Mouse (Mus musculus) bone marrow, adult 2 months (tissue): ENCODE data around the gene Spns2. TPM values are rescaled to one million over a fixed set of nuclear protein-coding genes. Genes with fewer than 3 reads are reported as not detected.
A peak's percentile ranks its signal among the peaks of the same experiment; 100 is the strongest.

ENCODE experiments used
- H3K27ac ChIP-seq: fragments of 200-500 bp; 2 replicates; pipeline ENCODE4 v1.5.1; 2012; ENCODE audit warnings: low read depth, mild to moderate bottlenecking, control low read depth, inconsistent platforms, low read length; ENCODE audit not compliant: control insufficient read depth, poor library complexity, insufficient read depth
- H3K4me1 ChIP-seq: fragments of 200-500 bp; 2 replicates; pipeline ENCODE4 v1.6.1; 2011; ENCODE audit warnings: low read length; ENCODE audit not compliant: control insufficient read depth, insufficient read depth
- H3K4me3 ChIP-seq: fragments of 200-500 bp; replicated peaks from 2 replicates; pipeline ENCODE3; 2011; ENCODE audit warnings: mild to moderate bottlenecking, low read depth, low read length, control low read depth; ENCODE audit not compliant: control insufficient read depth
- CTCF ChIP-seq: fragments of 200-500 bp; IDR thresholded peaks from 2 replicates; pipeline ENCODE4 v1.5.1; 2011; ENCODE audit warnings: low read length, control low read depth; ENCODE audit not compliant: control insufficient read depth, insufficient read depth
- POLR2A ChIP-seq: fragments of 200-500 bp; IDR thresholded peaks from 2 replicates; pipeline ENCODE4 v1.6.1; 2011; ENCODE audit warnings: low read depth, mild to moderate bottlenecking, control low read depth, low read length, borderline replicate concordance; ENCODE audit not compliant: control insufficient read depth
- WGBS: fragments of 180-500 bp; shearing (Covaris S2); methylation state at CpG from one replicate; pipeline ENCODE4 v1.1.7; 2018; 5-methylcytosine and 5-hydroxymethylcytosine counted together
- polyA plus RNA-seq: library from polyadenylated mRNA; stranded (reverse); fragments of >200 nt; gene quantifications from 2 replicates; pipeline ENCODE4 v1.2.4, GENCODE M21; 2011; ENCODE audit warnings: low replicate concordance; ENCODE audit not compliant: missing spikeins, insufficient read depth, insufficient read length

Gene Spns2
- 6.3 and 10.7 TPM in 2 replicates for polyA plus RNA-seq

- H3K27ac ChIP-seq = no peak within 1 kb of the TSS
- peak within 1 kb of the TSS; percentile 58 for H3K4me3 ChIP-seq
- TF ChIP-seq POLR2A = peak; percentile 53; the same call in 1 of the 2 replicates
- peak; percentile 44; the same call in 1 of the 2 replicates for TF ChIP-seq CTCF
- no peaks in the 10 kb centered on the region for H3K4me1 ChIP-seq
- under 1% methylated on average over 42 of the region's 42 CpGs for WGBS
Observed at GRCm38 (mm10) chr11:72489881-72490301, at the start of gene Spns2. TSS of gene Spns2 (minus strand) at chr11:72489904.

- 85% methylated on average over 7 of the region's 7 CpGs for WGBS
- no peak overlapping the region for H3K27ac ChIP-seq
- TF ChIP-seq POLR2A = no peak
- TF ChIP-seq CTCF = no peak
Observed at GRCm38 (mm10) chr11:72538811-72539210, 49.1 kb upstream of the Spns2 start.

GRCm38 (mm10) chr11:72538037-72538755 lies 48.5 kb upstream of the Spns2 start:
- WGBS = 26% methylated on average over 8 of the region's 8 CpGs
- no peak for TF ChIP-seq POLR2A
- Histone ChIP-seq H3K27ac (peak overlapping the region; percentile 20; the same call in 1 of the 2 replicates), H3K4me1 (peaks cover 1% of the 10 kb centered on the region), H3K4me3 (no peak overlapping the region)

More at GRCm38 (mm10) chr11:72538811-72539210, 49.1 kb upstream of the Spns2 start:
- Histone ChIP-seq H3K4me1 (peaks cover 1% of the 10 kb centered on the region), H3K4me3 (no peak overlapping the region)

GRCm38 (mm10) chr11:72537503-72537902 lies 47.8 kb upstream of the Spns2 start:
- Histone ChIP-seq H3K4me1 (peaks cover 1% of the 10 kb centered on the region), H3K27ac (no peak overlapping the region), H3K4me3 (no peak overlapping the region)
- WGBS = 86% methylated on average over 2 of the region's 2 CpGs
- TF ChIP-seq POLR2A (no peak), CTCF (no peak)

- Histone ChIP-seq H3K27ac (no peak overlapping the region), H3K4me3 (no peak overlapping the region), H3K4me1 (peaks cover 1% of the 10 kb centered on the region)
- peak; percentile 60 for TF ChIP-seq CTCF
- no peak for TF ChIP-seq POLR2A
- WGBS = 86% methylated on average over 3 of the region's 3 CpGs
Observed at GRCm38 (mm10) chr11:72535519-72535918, 45.8 kb upstream of the Spns2 start.

GRCm38 (mm10) chr11:72532890-72533289 lies 43.2 kb upstream of the Spns2 start:
- 78% methylated on average over 3 of the region's 3 CpGs for WGBS
- H3K27ac ChIP-seq = no peak overlapping the region
- no peak overlapping the region for H3K4me3 ChIP-seq
- TF ChIP-seq CTCF (no peak), POLR2A (no peak)
- H3K4me1 ChIP-seq = no peaks in the 10 kb centered on the region

- Histone ChIP-seq H3K4me3 (no peak overlapping the region), H3K4me1 (no peaks in the 10 kb centered on the region), H3K27ac (no peak overlapping the region)
- TF ChIP-seq CTCF (no peak), POLR2A (no peak)
- WGBS = 86% methylated on average over 1 of the region's 1 CpGs
Observed at GRCm38 (mm10) chr11:72531632-72532031, 41.9 kb upstream of the Spns2 start.

GRCm38 (mm10) chr11:72531144-72531543 lies 41.4 kb upstream of the Spns2 start:
- WGBS = 77% methylated on average over 5 of the region's 5 CpGs
- H3K4me1 ChIP-seq = no peaks in the 10 kb centered on the region
- TF ChIP-seq CTCF = no peak
- no peak for TF ChIP-seq POLR2A
- no peak overlapping the region for H3K4me3 ChIP-seq
- no peak overlapping the region for H3K27ac ChIP-seq

GRCm38 (mm10) chr11:72526190-72526589 lies 36.5 kb upstream of the Spns2 start:
- H3K27ac ChIP-seq = no peak overlapping the region
- H3K4me3 ChIP-seq = no peak overlapping the region
- TF ChIP-seq POLR2A = no peak
- no peak for TF ChIP-seq CTCF
- H3K4me1 ChIP-seq = no peaks in the 10 kb centered on the region
- WGBS = 86% methylated on average over 4 of the region's 4 CpGs
